Mouse (Mus musculus): Measurements from ENCODE around the gene Nf1. TPM values are rescaled to one million over a fixed set of nuclear protein-coding genes. Genes with fewer than 3 reads are reported as not detected.
A peak's percentile ranks its signal among the peaks of the same experiment; 100 is the strongest.

Nf1 gene
- polyA plus RNA-seq, 1 experiment from 2014 or later: 4.1 TPM

DNA sequence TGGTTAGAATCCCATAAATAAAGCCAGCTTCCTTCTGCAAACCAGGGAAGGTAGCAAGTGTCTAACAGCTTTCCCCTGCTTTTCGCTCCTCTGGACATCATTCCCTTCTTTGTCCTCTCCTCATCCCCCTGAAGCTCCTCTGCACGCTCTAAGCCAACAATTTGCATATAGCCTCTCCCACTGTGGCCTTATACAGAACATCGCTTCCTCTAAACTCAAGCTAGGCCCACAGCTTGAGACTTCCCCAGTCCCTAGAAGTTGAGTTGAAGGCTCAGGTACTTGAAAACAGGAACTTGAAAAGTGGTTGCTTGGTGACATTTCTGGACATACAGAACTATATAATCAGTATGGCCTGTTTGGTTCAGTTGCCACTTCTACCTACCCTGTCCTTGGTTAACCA, 234.3 kb downstream of the Nf1 start:
- no peaks in the 10 kb centered on the region for H3K9me3 ChIP-seq (replicated peaks; ENCODE audit: control insufficient read depth, low read length)
- peaks cover 13% of the 10 kb centered on the region; the same call in 1 of the 2 replicates for H3K36me3 ChIP-seq (ENCODE audit: control insufficient read depth, insufficient read depth, low read length)
- no peak overlapping the region for H3K4me2 ChIP-seq (ENCODE audit: low read depth, low read length)
- H3K9ac ChIP-seq (ENCODE audit: low read length): no peak overlapping the region
- no peaks in the 10 kb centered on the region for H3K27me3 ChIP-seq (ENCODE audit: control insufficient read depth, insufficient read depth, low read length)
- WGBS: 80% methylated on average over 3 of the region's 3 CpGs
- no peak overlapping the region for H3K4me3 ChIP-seq (replicated peaks; ENCODE audit: low read length)
- no peak overlapping the region for H3K27ac ChIP-seq (ENCODE audit: low read length)
- no peaks in the 10 kb centered on the region for H3K4me1 ChIP-seq (ENCODE audit: control insufficient read depth, insufficient read depth, low read length)
- ATAC-seq (ENCODE audit: insufficient read depth, low FRiP score): no peak

DNA sequence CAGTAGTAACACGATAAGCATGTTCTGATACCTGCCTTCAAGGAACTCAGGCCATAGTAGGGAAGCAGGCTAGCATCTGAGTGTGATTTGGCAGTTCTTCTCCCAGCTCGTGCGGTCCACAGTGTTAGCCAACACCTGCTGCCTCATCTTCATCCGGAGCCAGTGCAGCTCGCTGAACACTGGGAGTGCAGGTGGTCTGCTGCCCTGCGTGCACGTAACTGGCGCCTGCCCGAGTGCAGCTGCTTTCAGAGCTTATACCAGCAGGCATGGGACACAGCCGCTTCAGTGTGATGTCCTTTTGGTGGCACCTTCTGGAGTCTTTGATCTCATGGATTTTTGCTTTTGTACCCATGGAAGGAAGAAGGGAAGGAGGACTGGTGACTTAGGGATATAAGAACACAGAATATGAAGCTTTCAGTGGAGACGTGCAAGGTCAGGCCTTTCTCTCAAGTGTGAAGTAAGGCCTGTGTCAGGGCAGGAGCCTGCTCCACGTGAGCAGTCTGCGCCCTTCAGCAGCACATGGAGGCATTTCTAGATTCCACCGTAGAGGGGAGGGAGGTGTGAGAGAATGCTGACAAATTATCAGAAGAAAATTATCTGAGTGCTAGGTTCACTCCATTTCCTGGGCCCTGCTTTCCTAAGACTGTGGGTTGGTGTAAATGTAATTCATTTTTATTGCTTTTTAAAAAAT, 236.0 kb downstream of the Nf1 start:
- Histone ChIP-seq H3K27me3 (ENCODE audit: control insufficient read depth, insufficient read depth, low read length) (no peaks in the 10 kb centered on the region), H3K36me3 (ENCODE audit: control insufficient read depth, insufficient read depth, low read length) (peaks cover 12% of the 10 kb centered on the region; the same call in 1 of the 2 replicates), H3K4me3 (replicated peaks; ENCODE audit: low read length) (no peak overlapping the region), H3K9me3 (replicated peaks; ENCODE audit: control insufficient read depth, low read length) (no peaks in the 10 kb centered on the region), H3K9ac (ENCODE audit: low read length) (no peak overlapping the region), H3K27ac (ENCODE audit: low read length) (no peak overlapping the region), H3K4me2 (ENCODE audit: low read depth, low read length) (no peak overlapping the region), H3K4me1 (ENCODE audit: control insufficient read depth, insufficient read depth, low read length) (no peaks in the 10 kb centered on the region)
- 86% methylated on average over 14 of the region's 14 CpGs for WGBS
- no peak for ATAC-seq (ENCODE audit: insufficient read depth, low FRiP score)

DNA sequence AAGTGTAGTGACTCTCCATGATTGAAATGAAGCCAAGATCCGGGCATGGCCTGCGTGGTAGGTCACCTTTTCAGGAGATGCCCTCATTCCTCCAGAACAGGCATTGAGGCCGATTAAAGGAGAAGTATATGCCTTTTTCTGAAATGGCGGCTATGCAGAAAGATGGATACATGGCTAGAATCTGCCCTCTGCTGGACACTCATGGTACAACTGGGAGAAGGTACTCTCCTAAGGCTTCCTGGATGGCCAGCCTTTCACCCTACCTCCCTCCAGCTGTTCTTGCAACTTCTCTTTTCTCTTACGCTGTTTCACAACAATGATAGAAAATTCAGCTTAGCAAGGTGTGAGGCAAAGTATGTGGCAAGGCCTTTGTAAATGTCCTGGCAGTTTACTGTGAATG, 238.2 kb downstream of the Nf1 start:
- Histone ChIP-seq H3K4me1 (ENCODE audit: control insufficient read depth, insufficient read depth, low read length) (no peaks in the 10 kb centered on the region), H3K4me3 (replicated peaks; ENCODE audit: low read length) (no peak overlapping the region), H3K9ac (ENCODE audit: low read length) (no peak overlapping the region), H3K27ac (ENCODE audit: low read length) (no peak overlapping the region), H3K9me3 (replicated peaks; ENCODE audit: control insufficient read depth, low read length) (no peaks in the 10 kb centered on the region), H3K36me3 (ENCODE audit: control insufficient read depth, insufficient read depth, low read length) (0 out of 2 replicates have a peak, but pooled peaks cover 9% of the 10 kb centered on the region), H3K27me3 (ENCODE audit: control insufficient read depth, insufficient read depth, low read length) (no peaks in the 10 kb centered on the region), H3K4me2 (ENCODE audit: low read depth, low read length) (no peak overlapping the region)
- ATAC-seq (ENCODE audit: insufficient read depth, low FRiP score): peak; percentile 25; the same call in 1 of the 2 replicates
- WGBS: 46% methylated on average over 5 of the region's 5 CpGs

DNA sequence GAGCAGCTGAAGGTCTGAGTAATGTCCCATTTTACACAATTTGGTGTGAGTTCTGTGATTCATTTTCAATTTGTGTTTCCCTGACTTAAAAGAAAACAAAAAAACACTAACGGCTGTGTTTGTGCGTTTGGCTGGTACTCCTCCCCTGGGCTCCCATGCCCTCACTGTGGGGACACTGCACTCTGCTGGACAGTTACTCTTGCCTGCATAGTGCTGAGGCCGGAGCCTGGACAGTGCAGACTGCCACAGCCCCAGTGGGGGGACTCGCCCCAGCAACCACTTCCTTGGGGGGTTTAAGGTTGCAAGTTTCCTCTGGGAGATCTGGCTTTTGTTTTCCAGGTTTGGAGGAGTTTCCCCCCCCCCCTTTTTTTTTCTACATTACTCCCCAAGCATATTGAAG, 241.2 kb downstream of the Nf1 start:
- 0 out of 2 replicates have a peak, but pooled peaks cover 9% of the 10 kb centered on the region for H3K36me3 ChIP-seq (ENCODE audit: control insufficient read depth, insufficient read depth, low read length)
- no peaks in the 10 kb centered on the region for H3K27me3 ChIP-seq (ENCODE audit: control insufficient read depth, insufficient read depth, low read length)
- no peak overlapping the region for H3K4me3 ChIP-seq (replicated peaks; ENCODE audit: low read length)
- no peak for ATAC-seq (ENCODE audit: insufficient read depth, low FRiP score)
- WGBS: 53% methylated on average over 4 of the region's 4 CpGs
- no peak overlapping the region for H3K9ac ChIP-seq (ENCODE audit: low read length)
- H3K4me2 ChIP-seq (ENCODE audit: low read depth, low read length): no peak overlapping the region
- H3K4me1 ChIP-seq (ENCODE audit: control insufficient read depth, insufficient read depth, low read length): no peaks in the 10 kb centered on the region
- no peak overlapping the region for H3K27ac ChIP-seq (ENCODE audit: low read length)
- no peaks in the 10 kb centered on the region for H3K9me3 ChIP-seq (replicated peaks; ENCODE audit: control insufficient read depth, low read length)

DNA sequence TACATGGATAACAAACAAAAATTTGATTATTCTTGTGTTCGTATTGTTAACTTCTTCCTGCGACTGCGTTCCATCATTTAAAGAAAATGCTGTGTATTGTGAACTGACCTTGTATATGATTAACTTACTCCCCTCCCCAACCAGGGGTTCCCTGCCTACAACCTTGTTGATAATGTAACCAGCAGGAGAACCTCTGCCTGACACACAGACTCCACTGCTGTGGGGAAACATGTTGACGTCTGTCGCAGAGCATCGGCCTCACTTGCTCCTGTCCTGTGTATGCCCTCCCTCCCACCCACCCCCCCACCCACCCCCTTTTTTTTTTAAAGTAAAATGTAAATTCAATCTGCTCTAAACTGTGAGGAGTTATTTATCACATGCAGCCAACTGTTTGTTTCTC, 241.8 kb downstream of the Nf1 start:
- Histone ChIP-seq H3K4me3 (replicated peaks; ENCODE audit: low read length) (no peak overlapping the region), H3K27ac (ENCODE audit: low read length) (no peak overlapping the region), H3K9me3 (replicated peaks; ENCODE audit: control insufficient read depth, low read length) (no peaks in the 10 kb centered on the region), H3K4me1 (ENCODE audit: control insufficient read depth, insufficient read depth, low read length) (no peaks in the 10 kb centered on the region), H3K27me3 (ENCODE audit: control insufficient read depth, insufficient read depth, low read length) (no peaks in the 10 kb centered on the region), H3K4me2 (ENCODE audit: low read depth, low read length) (no peak overlapping the region), H3K36me3 (ENCODE audit: control insufficient read depth, insufficient read depth, low read length) (0 out of 2 replicates have a peak, but pooled peaks cover 9% of the 10 kb centered on the region), H3K9ac (ENCODE audit: low read length) (no peak overlapping the region)
- 65% methylated on average over 6 of the region's 6 CpGs for WGBS
- no peak for ATAC-seq (ENCODE audit: insufficient read depth, low FRiP score)

DNA sequence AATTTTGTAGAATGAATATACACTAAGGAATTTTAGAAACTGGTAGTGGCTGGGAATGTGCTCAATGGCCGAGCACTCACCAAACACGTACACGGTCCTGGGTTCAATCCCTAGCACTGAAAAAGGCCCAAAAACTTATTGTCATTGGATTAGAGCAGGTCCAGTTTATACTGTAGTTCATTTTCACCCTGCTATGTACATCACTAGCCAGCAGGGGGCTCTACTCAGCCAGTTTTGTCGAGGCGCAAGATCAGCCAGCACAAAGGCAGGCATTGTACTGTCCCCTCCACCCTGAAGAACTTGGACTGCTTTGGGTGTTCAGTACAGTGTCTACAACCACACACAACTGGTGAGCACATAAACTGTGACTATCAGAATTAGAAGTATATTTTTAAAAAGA, 244.7 kb downstream of the Nf1 start:
- 0 out of 2 replicates have a peak, but pooled peaks have one; percentile 74 for ATAC-seq (ENCODE audit: insufficient read depth, low FRiP score)
- Histone ChIP-seq H3K9me3 (replicated peaks; ENCODE audit: control insufficient read depth, low read length) (no peaks in the 10 kb centered on the region), H3K4me1 (ENCODE audit: control insufficient read depth, insufficient read depth, low read length) (no peaks in the 10 kb centered on the region), H3K27ac (ENCODE audit: low read length) (no peak overlapping the region), H3K27me3 (ENCODE audit: control insufficient read depth, insufficient read depth, low read length) (peaks cover 4% of the 10 kb centered on the region; the same call in 1 of the 2 replicates), H3K4me3 (replicated peaks; ENCODE audit: low read length) (no peak overlapping the region), H3K9ac (ENCODE audit: low read length) (no peak overlapping the region), H3K36me3 (ENCODE audit: control insufficient read depth, insufficient read depth, low read length) (no peaks in the 10 kb centered on the region), H3K4me2 (ENCODE audit: low read depth, low read length) (no peak overlapping the region)
- WGBS: 9% methylated on average over 5 of the region's 5 CpGs

DNA sequence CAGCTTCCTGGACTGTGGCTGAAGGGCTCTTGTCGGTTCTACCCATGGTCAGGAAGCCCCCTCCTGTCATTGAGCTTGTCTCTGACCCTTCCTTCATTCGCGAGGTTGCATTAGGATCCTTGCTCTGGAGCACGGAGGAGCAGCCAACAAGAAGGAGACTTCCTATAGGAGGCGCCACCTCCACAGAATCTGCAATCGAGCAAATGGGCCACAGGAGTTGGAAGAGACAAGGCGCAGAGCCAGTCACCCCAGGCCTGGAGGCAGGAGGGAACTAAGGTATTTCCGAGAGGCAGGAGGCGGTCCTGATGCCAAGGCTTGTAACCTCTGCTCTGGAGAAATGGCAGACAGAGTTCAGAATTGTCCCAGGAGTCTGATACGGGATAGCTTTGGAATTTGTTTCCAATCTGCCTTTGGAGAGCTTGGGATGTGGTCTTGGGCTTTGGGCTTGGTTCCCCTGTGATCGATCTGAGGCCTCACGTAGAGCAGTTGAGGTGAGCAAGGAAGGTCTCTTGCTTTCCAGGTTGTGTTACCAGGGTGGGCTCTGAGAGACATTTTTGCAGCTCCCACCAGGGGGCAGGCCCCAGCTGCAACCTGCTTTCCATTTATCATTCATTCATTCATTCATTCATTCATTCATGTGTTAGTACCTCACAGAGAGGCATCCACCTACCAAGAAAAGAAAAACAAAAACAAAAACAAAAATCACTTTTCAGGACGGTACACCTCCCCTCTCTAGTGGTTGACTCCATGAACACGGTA, 250.0 kb downstream of the Nf1 start:
- H3K27me3 ChIP-seq (ENCODE audit: control insufficient read depth, insufficient read depth, low read length): peaks cover 44% of the 10 kb centered on the region
- no peak overlapping the region for H3K27ac ChIP-seq (ENCODE audit: low read length)

DNA sequence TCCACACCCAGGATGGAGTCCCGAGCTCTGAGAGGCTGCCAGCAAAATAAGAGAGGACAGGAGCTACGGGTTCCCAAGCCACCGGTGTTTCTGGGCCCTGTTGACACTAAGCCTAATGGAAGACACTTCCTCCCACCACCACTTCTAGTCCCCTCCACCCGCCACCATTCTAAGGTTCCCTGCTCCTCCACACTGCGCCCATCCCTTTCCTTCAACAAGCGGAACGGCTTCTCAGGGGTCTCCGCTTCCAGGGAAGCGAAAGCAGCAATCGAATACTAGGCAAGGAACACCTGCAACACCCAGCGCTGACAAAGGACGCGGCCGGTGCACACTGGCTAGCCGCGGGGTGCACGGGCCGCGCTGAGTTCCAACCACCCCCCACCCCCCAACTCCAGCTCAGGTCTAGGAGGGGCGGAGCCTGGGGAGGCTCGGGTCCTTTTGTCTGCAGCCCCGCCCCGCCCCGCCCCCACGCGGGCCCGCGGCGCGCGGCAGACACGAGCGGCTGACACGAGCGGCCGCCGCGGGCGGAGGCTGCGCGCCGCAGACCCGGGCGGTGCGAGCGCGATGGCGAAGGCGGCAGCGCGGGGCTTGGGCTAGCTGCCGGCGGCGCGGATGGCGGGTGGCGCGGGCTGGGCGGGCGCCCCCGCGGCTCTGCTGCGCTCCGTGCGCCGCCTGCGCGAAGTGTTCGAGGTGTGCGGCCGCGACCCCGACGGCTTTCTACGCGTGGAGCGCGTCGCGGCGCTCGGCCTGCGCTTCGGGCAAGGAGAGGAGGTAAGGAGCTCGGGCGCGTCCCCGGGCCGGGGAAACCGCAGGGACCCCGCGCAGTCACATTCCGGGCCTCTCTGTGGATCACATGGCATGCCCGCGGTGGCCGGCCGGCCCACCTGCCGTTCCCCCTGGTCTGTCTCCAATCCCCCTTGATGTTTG, 251.4 kb downstream of the Nf1 start, which contains the start of gene Rab11fip4:
Rab11fip4 (plus strand) TSS at position 549 of the 927 bp plus-strand sequence.
- H3K36me3 ChIP-seq (ENCODE audit: control insufficient read depth, insufficient read depth, low read length): no peaks in the 10 kb centered on the region
- no peaks in the 10 kb centered on the region for H3K9me3 ChIP-seq (replicated peaks; ENCODE audit: control insufficient read depth, low read length)
- peak within 1 kb of the TSS; percentile 60 for H3K9ac ChIP-seq (ENCODE audit: low read length)
- H3K4me2 ChIP-seq (ENCODE audit: low read depth, low read length): peak within 1 kb of the TSS; percentile 90
- peaks cover 6% of the 10 kb centered on the region; the same call in 1 of the 2 replicates for H3K4me1 ChIP-seq (ENCODE audit: control insufficient read depth, insufficient read depth, low read length)
- H3K4me3 ChIP-seq (replicated peaks; ENCODE audit: low read length): peak within 1 kb of the TSS; percentile 57
- peak; percentile 49; the same call in 1 of the 2 replicates for ATAC-seq (ENCODE audit: insufficient read depth, low FRiP score)
- WGBS: under 1% methylated on average over 87 of the region's 98 CpGs
- peaks cover 44% of the 10 kb centered on the region for H3K27me3 ChIP-seq (ENCODE audit: control insufficient read depth, insufficient read depth, low read length)
- H3K27ac ChIP-seq (ENCODE audit: low read length): no peak within 1 kb of the TSS

More for the DNA sequence above, 250.0 kb downstream of the Nf1 start:
- H3K4me2 ChIP-seq (ENCODE audit: low read depth, low read length): no peak overlapping the region
- H3K9me3 ChIP-seq (replicated peaks; ENCODE audit: control insufficient read depth, low read length): no peaks in the 10 kb centered on the region
- H3K9ac ChIP-seq (ENCODE audit: low read length): no peak overlapping the region
- 48% methylated on average over 14 of the region's 14 CpGs for WGBS
- no peaks in the 10 kb centered on the region for H3K36me3 ChIP-seq (ENCODE audit: control insufficient read depth, insufficient read depth, low read length)
- no peak overlapping the region for H3K4me3 ChIP-seq (replicated peaks; ENCODE audit: low read length)
- no peak for ATAC-seq (ENCODE audit: insufficient read depth, low FRiP score)
- peaks cover 6% of the 10 kb centered on the region; the same call in 1 of the 2 replicates for H3K4me1 ChIP-seq (ENCODE audit: control insufficient read depth, insufficient read depth, low read length)

Measured in stomach, embryonic 16.5 days (tissue).